Mouse (Mus musculus): ENCODE measurements around the gene Agap1. TPM values are rescaled to one million over a fixed set of nuclear protein-coding genes. Genes with fewer than 3 reads are reported as not detected.

Agap1 gene
- polyA plus RNA-seq, 1 experiment from 2014 or later: 49.8 TPM

DNA sequence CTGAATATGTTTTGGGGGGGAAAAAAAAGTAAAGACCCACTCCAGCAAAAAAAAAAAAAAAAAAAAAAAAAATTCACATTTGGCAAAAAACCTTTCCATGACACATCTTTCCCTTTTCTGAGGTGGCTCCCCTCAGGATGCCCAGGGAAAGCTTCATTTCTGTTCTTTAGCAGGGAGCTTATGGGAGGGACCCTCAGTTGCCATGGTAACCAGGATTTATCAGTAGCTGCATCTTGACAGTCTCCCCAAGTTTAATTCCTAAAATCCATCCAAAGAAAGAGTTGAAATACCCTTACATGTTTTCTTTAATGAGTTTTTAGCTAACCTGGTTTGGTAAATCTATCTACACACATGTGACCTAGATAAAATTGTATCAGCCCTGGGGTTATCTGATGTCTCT is 295.1 kb downstream of the Agap1 start:
- Histone ChIP-seq H3K27me3 (no peaks in the 10 kb centered on the region), H3K9me3 (no peaks in the 10 kb centered on the region), H3K4me3 (no peak overlapping the region), H3K36me3 (peaks cover 5% of the 10 kb centered on the region; the same call in 1 of the 2 replicates), H3K27ac (replicated peaks) (peak overlapping the region; percentile 49; the same call in 1 of the 2 replicates), H3K9ac (no peak overlapping the region), H3K4me1 (replicated peaks) (peaks cover 24% of the 10 kb centered on the region), H3K4me2 (no peak overlapping the region)
- no peak for ATAC-seq (ENCODE audit: low FRiP score, low read depth)

DNA sequence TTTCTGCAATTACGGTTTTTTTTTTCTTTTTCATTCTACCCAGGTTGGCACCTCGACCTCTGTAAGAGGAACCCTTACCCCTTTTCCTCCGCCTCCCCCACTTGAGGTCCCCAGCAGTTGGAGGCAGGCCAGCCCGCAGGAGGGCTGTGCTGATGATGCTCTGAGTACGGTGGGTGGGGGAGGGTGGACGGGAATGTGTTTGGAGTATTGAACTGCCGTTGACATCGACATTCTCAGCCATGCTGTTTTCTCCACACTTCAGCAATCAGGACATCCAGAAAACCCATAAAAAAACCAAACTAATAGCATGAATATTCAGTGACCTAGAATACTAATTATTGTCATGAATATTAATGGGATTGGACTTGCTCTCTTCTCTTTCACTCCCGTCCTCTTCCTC is 295.9 kb downstream of the Agap1 start:
- Histone ChIP-seq H3K27me3 (no peaks in the 10 kb centered on the region), H3K4me2 (peak overlapping the region; percentile 34), H3K9me3 (no peaks in the 10 kb centered on the region), H3K4me1 (replicated peaks) (peaks cover 31% of the 10 kb centered on the region), H3K36me3 (no peaks in the 10 kb centered on the region), H3K4me3 (no peak overlapping the region; the same call in 1 of the 2 replicates), H3K9ac (no peak overlapping the region), H3K27ac (replicated peaks) (peak overlapping the region; percentile 49)
- ATAC-seq (ENCODE audit: low FRiP score, low read depth): peak; percentile 52; the same call in 1 of the 2 replicates
- 3% methylated on average over 9 of the region's 9 CpGs for WGBS

DNA sequence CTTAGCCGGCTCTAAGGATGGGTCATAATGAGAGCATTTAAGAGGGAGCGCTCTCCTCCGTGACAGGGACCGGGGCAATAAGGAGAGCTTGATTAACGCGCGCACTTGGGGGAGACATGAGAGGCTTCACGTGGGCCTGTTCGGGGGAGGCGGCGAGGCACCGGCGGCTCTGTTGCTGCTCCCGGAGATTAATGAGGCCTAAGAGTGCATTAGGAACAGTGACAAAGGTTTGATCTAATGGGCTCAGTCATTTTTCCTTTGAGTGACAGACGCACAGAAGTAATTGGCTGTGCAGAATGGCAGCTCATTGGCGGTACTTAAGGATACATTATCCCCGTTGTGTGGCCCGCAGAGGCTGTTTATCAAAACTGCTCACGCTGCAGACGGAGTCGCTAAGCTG is 296.3 kb downstream of the Agap1 start:
- Histone ChIP-seq H3K9ac (no peak overlapping the region), H3K4me2 (peak overlapping the region; percentile 34), H3K9me3 (no peaks in the 10 kb centered on the region), H3K27ac (replicated peaks) (peak overlapping the region; percentile 49), H3K4me3 (no peak overlapping the region; the same call in 1 of the 2 replicates), H3K36me3 (no peaks in the 10 kb centered on the region), H3K27me3 (no peaks in the 10 kb centered on the region), H3K4me1 (replicated peaks) (peaks cover 36% of the 10 kb centered on the region)
- 7% methylated on average over 21 of the region's 21 CpGs for WGBS
- peak; percentile 83 for ATAC-seq (ENCODE audit: low FRiP score, low read depth)

DNA sequence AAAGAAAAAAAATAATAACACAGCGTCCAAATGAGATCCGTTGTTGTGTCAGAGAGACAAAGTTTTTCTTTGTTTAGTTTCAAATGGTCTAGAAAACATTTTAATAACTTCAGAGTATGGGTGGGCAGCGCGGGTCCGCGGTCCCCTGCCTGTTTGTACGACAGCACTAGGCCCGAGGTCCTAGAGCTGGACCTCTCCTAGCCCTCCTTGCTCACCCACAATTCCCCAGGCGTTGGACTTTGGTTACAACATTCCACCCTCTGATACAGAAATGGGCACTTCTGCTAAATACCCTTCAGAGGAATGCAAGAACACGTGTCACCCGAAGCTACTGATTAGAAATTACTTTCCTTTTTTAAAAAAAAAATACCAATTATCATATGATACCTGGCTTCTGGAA is 296.7 kb downstream of the Agap1 start:
- Histone ChIP-seq H3K9me3 (no peaks in the 10 kb centered on the region), H3K4me2 (peak overlapping the region; percentile 34), H3K4me1 (replicated peaks) (peaks cover 40% of the 10 kb centered on the region), H3K27ac (replicated peaks) (no peak overlapping the region), H3K9ac (no peak overlapping the region), H3K4me3 (no peak overlapping the region), H3K27me3 (no peaks in the 10 kb centered on the region), H3K36me3 (no peaks in the 10 kb centered on the region)
- no peak for ATAC-seq (ENCODE audit: low FRiP score, low read depth)
- 32% methylated on average over 11 of the region's 11 CpGs for WGBS

DNA sequence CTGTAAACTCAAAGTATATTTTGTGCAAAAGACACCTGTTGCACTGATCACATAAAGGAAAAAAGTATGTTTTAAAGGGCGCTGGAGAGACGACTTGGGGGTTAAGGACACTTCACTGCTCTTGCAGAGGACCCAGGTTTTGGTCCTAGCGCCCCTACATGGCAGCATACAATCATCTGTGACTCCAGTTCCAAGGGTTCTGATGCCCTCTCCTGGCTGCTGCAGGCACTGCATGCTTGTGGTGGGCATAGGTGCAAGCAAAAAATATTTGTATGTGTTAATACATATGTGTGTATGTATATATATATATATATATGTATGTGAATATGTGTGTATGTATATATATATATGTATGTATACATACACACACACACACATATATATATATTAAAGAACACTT is 298.1 kb downstream of the Agap1 start:
- Histone ChIP-seq H3K4me1 (replicated peaks) (peaks cover 43% of the 10 kb centered on the region), H3K4me3 (no peak overlapping the region), H3K36me3 (no peaks in the 10 kb centered on the region), H3K4me2 (no peak overlapping the region), H3K9ac (no peak overlapping the region), H3K9me3 (no peaks in the 10 kb centered on the region), H3K27ac (replicated peaks) (no peak overlapping the region), H3K27me3 (no peaks in the 10 kb centered on the region)
- ATAC-seq (ENCODE audit: low FRiP score, low read depth): no peak
- WGBS: over 99% methylated on average over 3 of the region's 3 CpGs

DNA sequence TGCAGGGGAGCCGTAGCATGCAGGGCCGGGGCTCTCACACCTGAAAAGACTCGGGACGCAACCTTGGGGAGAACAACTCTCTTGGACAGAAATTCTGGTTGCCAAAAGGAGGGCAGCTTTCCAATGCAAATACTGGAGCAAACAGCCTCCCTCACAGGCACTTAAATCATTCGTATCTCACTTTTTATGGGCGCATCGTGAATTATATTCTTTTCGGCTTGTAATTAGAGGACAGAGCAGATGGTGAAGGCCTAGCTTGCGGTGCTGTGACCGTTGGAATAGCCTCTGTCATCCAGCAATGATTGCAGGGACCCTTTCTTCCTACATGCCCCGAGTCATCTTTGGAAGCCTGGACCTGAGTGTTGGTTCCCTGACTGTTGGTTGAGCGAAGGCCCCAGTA is 300.8 kb downstream of the Agap1 start:
- Histone ChIP-seq H3K9me3 (no peaks in the 10 kb centered on the region), H3K4me1 (replicated peaks) (peaks cover 35% of the 10 kb centered on the region), H3K36me3 (no peaks in the 10 kb centered on the region), H3K4me3 (no peak overlapping the region), H3K27me3 (no peaks in the 10 kb centered on the region), H3K4me2 (no peak overlapping the region), H3K27ac (replicated peaks) (no peak overlapping the region), H3K9ac (no peak overlapping the region)
- WGBS: 43% methylated on average over 12 of the region's 12 CpGs
- no peak for ATAC-seq (ENCODE audit: low FRiP score, low read depth)

DNA sequence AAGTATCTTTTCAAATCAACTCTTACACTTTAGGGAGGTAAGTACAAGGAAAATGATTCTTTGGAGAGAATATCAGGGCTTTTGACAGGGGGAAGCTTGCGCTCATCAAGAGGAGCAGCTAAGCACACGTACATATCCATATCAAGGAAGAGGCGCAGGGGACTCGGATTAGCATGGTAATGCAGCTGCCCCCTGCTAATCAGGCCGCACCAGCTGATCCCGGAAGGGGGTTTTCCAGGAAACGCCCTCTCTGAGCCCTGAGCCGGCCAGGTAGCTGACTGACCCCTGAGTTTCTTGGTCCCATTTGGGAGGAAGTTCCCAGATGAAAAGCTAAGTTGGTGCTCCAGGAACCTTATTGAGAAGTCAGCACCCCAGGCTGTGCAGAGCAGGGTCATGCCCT is 301.8 kb downstream of the Agap1 start:
- Histone ChIP-seq H3K4me3 (no peak overlapping the region), H3K9ac (no peak overlapping the region), H3K4me2 (no peak overlapping the region), H3K36me3 (no peaks in the 10 kb centered on the region), H3K27ac (replicated peaks) (no peak overlapping the region), H3K4me1 (replicated peaks) (peaks cover 25% of the 10 kb centered on the region), H3K27me3 (no peaks in the 10 kb centered on the region), H3K9me3 (no peaks in the 10 kb centered on the region)
- no peak for ATAC-seq (ENCODE audit: low FRiP score, low read depth)
- 30% methylated on average over 8 of the region's 8 CpGs for WGBS

DNA sequence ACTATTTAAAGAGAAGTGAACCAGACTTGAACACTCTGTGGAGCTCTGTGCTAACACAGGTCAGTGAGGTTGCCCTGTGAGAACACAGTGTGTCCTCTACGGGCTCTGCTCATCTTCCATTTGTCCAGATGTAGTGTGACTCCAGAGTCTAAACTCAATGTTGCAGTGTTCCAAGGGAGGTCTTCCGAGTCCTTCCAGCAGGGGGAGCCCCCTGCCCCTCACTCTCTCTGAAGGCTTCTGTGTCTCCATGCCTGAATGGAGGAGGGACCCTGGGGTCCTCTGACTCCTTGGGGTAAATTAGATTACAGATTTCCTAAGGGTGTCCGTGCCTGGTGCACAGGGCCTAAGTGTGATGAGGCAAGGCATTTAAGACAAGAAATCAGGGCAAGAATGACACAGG is 302.9 kb downstream of the Agap1 start:
- 0 out of 2 replicates have a peak, but pooled peaks cover 4% of the 10 kb centered on the region for H3K36me3 ChIP-seq
- ATAC-seq (ENCODE audit: low FRiP score, low read depth): no peak; the same call in 1 of the 2 replicates
- no peaks in the 10 kb centered on the region for H3K27me3 ChIP-seq
- peaks cover 19% of the 10 kb centered on the region for H3K4me1 ChIP-seq (replicated peaks)
- no peaks in the 10 kb centered on the region for H3K9me3 ChIP-seq
- H3K4me2 ChIP-seq: no peak overlapping the region
- 40% methylated on average over 3 of the region's 3 CpGs for WGBS
- no peak overlapping the region for H3K9ac ChIP-seq
- H3K4me3 ChIP-seq: no peak overlapping the region
- no peak overlapping the region for H3K27ac ChIP-seq (replicated peaks)

DNA sequence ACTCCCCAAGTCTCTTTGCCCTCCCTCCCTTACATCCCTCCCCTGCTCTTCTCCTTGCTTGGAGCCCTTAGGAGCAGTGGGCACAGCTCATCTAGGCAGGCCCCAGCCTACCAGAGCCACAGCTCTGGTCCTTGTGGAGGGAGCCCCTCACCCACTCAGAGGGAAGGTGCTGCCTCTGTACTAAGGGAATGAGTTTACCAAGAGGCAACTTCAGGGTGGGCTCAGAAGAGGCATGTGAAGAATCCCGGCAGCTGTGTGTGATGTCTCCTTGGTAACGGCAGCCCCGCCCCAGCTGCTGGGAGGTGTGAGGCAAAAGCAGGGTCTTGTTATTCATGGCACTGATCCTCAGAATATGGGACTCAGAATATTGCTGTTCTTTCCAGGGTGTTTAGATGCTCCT is 309.3 kb downstream of the Agap1 start:
- Histone ChIP-seq H3K4me3 (no peak overlapping the region), H3K9me3 (no peaks in the 10 kb centered on the region), H3K9ac (0 out of 2 replicates have a peak overlapping the region, but pooled peaks have one; percentile 13), H3K4me1 (replicated peaks) (peaks cover 23% of the 10 kb centered on the region), H3K36me3 (0 out of 2 replicates have a peak, but pooled peaks cover 5% of the 10 kb centered on the region), H3K27me3 (no peaks in the 10 kb centered on the region), H3K4me2 (no peak overlapping the region), H3K27ac (replicated peaks) (no peak overlapping the region)
- 8% methylated on average over 3 of the region's 3 CpGs for WGBS
- no peak for ATAC-seq (ENCODE audit: low FRiP score, low read depth)

DNA sequence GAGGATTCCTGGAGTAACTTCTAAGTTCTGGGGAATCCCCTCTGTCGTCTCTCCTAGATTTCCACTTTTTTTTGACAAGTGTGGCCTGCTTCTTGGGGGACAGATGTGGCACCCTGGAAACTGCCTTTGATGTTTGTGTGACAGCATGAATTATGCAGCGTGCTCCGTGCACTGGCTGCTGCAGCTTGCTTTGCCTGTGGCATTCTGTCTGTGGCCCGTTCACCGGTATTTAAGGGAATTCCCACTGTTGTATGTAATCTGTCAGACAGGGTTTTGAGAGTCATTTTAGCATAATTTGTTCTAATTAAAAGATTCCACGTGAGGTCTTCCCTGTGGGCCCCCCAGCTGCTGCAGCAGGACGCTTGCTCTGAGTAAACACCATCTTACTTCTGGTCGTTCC is 312.3 kb downstream of the Agap1 start:
- 0 out of 2 replicates have a peak, but pooled peaks cover 5% of the 10 kb centered on the region for H3K36me3 ChIP-seq
- no peak overlapping the region for H3K27ac ChIP-seq (replicated peaks)
- no peak overlapping the region for H3K9ac ChIP-seq
- H3K4me3 ChIP-seq: no peak overlapping the region
- 34% methylated on average over 8 of the region's 8 CpGs for WGBS
- no peaks in the 10 kb centered on the region for H3K27me3 ChIP-seq
- peaks cover 33% of the 10 kb centered on the region for H3K4me1 ChIP-seq (replicated peaks)
- no peak overlapping the region for H3K4me2 ChIP-seq
- no peak for ATAC-seq (ENCODE audit: low FRiP score, low read depth)
- no peaks in the 10 kb centered on the region for H3K9me3 ChIP-seq

DNA sequence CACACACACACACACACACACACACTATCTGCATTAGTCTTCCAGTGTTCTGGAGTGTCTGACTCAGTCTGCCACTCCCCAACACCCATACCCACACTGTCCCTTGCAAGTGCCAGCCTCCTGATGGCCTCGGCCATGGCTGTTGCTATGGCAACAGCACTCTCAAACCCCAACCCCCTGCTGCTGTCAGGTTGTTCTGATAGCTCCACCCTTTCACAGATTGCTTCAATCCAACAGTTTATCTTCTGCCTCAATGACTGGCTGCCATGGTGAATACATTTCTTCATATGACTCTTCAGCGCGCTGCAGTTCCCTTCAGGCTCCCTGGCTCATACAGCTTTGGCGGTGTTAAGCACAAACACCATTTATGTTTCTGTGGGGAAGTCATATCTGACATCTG is 315.0 kb downstream of the Agap1 start:
- Histone ChIP-seq H3K4me2 (no peak overlapping the region), H3K27me3 (no peaks in the 10 kb centered on the region), H3K4me1 (replicated peaks) (peaks cover 33% of the 10 kb centered on the region), H3K4me3 (no peak overlapping the region), H3K36me3 (no peaks in the 10 kb centered on the region), H3K27ac (replicated peaks) (no peak overlapping the region), H3K9ac (no peak overlapping the region), H3K9me3 (no peaks in the 10 kb centered on the region)
- ATAC-seq (ENCODE audit: low FRiP score, low read depth): no peak
- WGBS: 51% methylated on average over 4 of the region's 4 CpGs

DNA sequence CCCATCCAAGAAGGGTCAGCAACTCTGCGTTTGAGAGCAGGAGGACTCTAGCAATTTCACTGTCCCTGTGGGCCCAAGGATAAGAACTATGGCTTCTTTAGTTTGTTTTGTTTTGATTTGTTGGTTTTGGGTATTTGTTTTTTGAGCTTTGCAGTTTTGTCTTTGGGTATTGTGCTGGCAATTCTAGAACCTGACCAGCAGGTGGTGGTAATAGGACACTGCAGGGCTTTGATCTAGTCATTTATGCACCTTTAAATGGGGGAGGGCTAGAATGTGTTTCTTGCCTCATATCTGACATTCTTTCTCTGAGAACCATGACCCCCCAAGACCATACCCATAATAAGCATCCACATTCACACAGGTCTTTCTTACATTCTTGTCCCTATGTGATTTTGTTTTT is 315.7 kb downstream of the Agap1 start:
- H3K4me3 ChIP-seq: no peak overlapping the region
- H3K4me1 ChIP-seq (replicated peaks): peaks cover 33% of the 10 kb centered on the region
- no peak overlapping the region for H3K4me2 ChIP-seq
- ATAC-seq (ENCODE audit: low FRiP score, low read depth): no peak
- H3K27ac ChIP-seq (replicated peaks): no peak overlapping the region
- no peaks in the 10 kb centered on the region for H3K9me3 ChIP-seq
- H3K27me3 ChIP-seq: no peaks in the 10 kb centered on the region
- 63% methylated on average over 1 of the region's 1 CpGs for WGBS
- H3K9ac ChIP-seq: no peak overlapping the region
- H3K36me3 ChIP-seq: no peaks in the 10 kb centered on the region

DNA sequence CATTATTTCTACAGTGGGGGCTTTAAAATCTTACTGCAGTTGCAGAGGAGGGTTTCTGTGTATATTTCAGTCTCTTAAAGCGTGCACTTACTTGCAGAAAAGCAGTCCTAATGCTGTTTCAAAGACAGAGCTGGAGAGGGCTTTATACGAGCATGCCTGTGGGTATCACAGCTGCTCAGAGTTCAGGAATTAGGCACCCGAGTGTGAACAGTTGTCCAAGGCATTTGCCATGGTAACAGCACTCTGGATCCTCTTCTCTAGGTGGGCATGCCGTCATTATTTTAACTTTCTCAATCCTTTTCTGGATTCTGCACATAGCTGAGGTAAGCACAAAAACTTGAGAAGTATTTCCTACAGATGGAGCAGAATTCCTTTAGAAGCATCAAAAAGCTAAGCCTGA is 321.1 kb downstream of the Agap1 start:
- WGBS: 34% methylated on average over 4 of the region's 4 CpGs

More for the DNA sequence above, 321.1 kb downstream of the Agap1 start:
- no peak for ATAC-seq (ENCODE audit: low FRiP score, low read depth)
- no peaks in the 10 kb centered on the region for H3K27me3 ChIP-seq
- H3K9me3 ChIP-seq: no peaks in the 10 kb centered on the region
- H3K4me3 ChIP-seq: no peak overlapping the region
- H3K9ac ChIP-seq: no peak overlapping the region
- no peak overlapping the region for H3K27ac ChIP-seq (replicated peaks)
- H3K36me3 ChIP-seq: peaks cover 4% of the 10 kb centered on the region; the same call in 1 of the 2 replicates
- no peak overlapping the region for H3K4me2 ChIP-seq
- peaks cover 6% of the 10 kb centered on the region for H3K4me1 ChIP-seq (replicated peaks)

Data from hindbrain, embryonic 15.5 days (tissue).